Comparison of ENCODE assay signal across 17 mouse cellular contexts in the genomic region with DNA sequence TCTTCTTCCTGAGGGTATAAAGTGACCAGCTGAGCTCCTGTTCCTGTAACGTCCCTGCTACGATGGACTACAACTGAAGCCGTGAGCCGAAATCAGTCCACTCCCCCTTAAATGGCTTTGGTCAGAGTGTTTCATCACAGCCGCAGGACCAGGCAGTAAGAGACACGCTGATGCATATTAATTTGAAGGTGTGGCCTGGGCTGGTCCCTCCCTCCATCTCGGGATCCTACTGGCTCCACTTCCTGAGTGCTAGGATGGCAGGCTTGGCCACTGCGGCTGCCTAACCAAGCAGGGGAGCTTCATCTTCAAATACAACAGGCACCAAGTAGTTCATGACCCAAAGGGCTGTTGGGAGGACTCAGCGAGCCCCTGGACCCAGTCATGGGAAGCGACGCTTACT.
DNase-seq lines count a peak whose midpoint lies in the region; ATAC-seq and TF ChIP-seq lines count a peak whose summit lies in the region.
"Had no signal": no experiment of that assay in that cellular context is flagged by ENCODE, and none has a peak within 500 bp of the region (broad histone marks: within the 10 kb centered on the region; RNA-seq: fewer than 3 reads in every experiment).

No protein-coding gene starts in this region.

- H3K4me3 ChIP-seq in hindbrain, embryonic 11.5 days (ENCODE audit: low read depth, low read length), result no peak overlapping the region
- no peak overlapping the region for H3K4me3 ChIP-seq in hindbrain, embryonic 14.5 days (replicated peaks; ENCODE audit: low read length)
- H3K4me3 ChIP-seq in neural tube, embryonic 12.5 days, result no peak overlapping the region
- H3K4me3 ChIP-seq in thymus, adult 2 months (ENCODE audit: control insufficient read depth, insufficient read depth, low read length), result no peak overlapping the region

- H3K27ac ChIP-seq in hindbrain, embryonic 11.5 days (ENCODE audit: low read depth, low read length), result no peak overlapping the region
- H3K27ac ChIP-seq in hindbrain, embryonic 14.5 days, result no peak overlapping the region
- no peak overlapping the region for H3K27ac ChIP-seq in neural tube, embryonic 12.5 days
- H3K27ac ChIP-seq in thymus, adult 2 months (ENCODE audit: control insufficient read depth, insufficient read depth, low read length), result no peak overlapping the region
- H3K27ac ChIP-seq: liver, embryonic 14.5 days had no signal

- H3K36me3 ChIP-seq in hindbrain, embryonic 11.5 days (ENCODE audit: control insufficient read depth, insufficient read depth, low read length), result no peaks in the 10 kb centered on the region
- no peaks in the 10 kb centered on the region for H3K36me3 ChIP-seq in hindbrain, embryonic 14.5 days (replicated peaks; ENCODE audit: control insufficient read depth, insufficient read depth)
- H3K36me3 ChIP-seq in neural tube, embryonic 12.5 days, result no peaks in the 10 kb centered on the region
- H3K36me3 ChIP-seq in thymus, adult 2 months (ENCODE audit: control insufficient read depth, insufficient read depth, low read length), result no peaks in the 10 kb centered on the region

- DNase-seq in hindbrain, embryonic 11.5 days (ENCODE audit: low spot score), result peak; percentile 35
- DNase-seq in hindbrain, embryonic 14.5 days (ENCODE audit: low spot score), result no peak
- DNase-seq in neural tube, embryonic 10.5 days (ENCODE audit: extremely low spot score, low spot score), result no peak
- peak; percentile 49 for DNase-seq in embryo, embryonic 11 days
- DNase-seq in retina, postnatal 1 day, result peak; percentile 68
- DNase-seq in left cerebral cortex, postnatal 36 days (ENCODE audit: low spot score in 2 of 2), result no peak
- no peak for DNase-seq in thymus, adult 2 months
- DNase-seq: cerebellum, adult 11-12 months; gastrocnemius, postnatal 25 days; kidney, adult 8-10 months; layer of hippocampus, postnatal 36 days; left cerebral cortex, postnatal 4 days; lung, postnatal 14 days; thymus, postnatal 4 days had no signal

- no peaks in the 10 kb centered on the region for H3K27me3 ChIP-seq in hindbrain, embryonic 11.5 days (ENCODE audit: control insufficient read depth, insufficient read depth, low read length)
- no peaks in the 10 kb centered on the region for H3K27me3 ChIP-seq in hindbrain, embryonic 14.5 days (ENCODE audit: control insufficient read depth, insufficient read depth, low read length)
- no peaks in the 10 kb centered on the region for H3K27me3 ChIP-seq in neural tube, embryonic 12.5 days (replicated peaks)
- H3K27me3 ChIP-seq in thymus, adult 2 months (ENCODE audit: control insufficient read depth, insufficient read depth, low read length), result no peaks in the 10 kb centered on the region

- H3K9ac ChIP-seq in hindbrain, embryonic 11.5 days (ENCODE audit: low read depth, low read length), result no peak overlapping the region
- H3K9ac ChIP-seq in hindbrain, embryonic 14.5 days, result no peak overlapping the region
- no peak overlapping the region for H3K9ac ChIP-seq in neural tube, embryonic 12.5 days
- H3K9ac ChIP-seq: liver, embryonic 14.5 days had no signal

- no peak overlapping the region for H3K4me2 ChIP-seq in hindbrain, embryonic 11.5 days (replicated peaks; ENCODE audit: low read depth, low read length)
- H3K4me2 ChIP-seq in hindbrain, embryonic 14.5 days (replicated peaks), result no peak overlapping the region
- H3K4me2 ChIP-seq in neural tube, embryonic 12.5 days (replicated peaks), result peak overlapping the region; percentile 12; the same call in 1 of the 2 replicates

- no peak for TF ChIP-seq POLR2A in thymus, adult 2 months (IDR thresholded peaks at IDR 0.05; ENCODE audit: control insufficient read depth, extremely low read depth, insufficient read depth, low read length, poor library complexity)

- ATAC-seq in hindbrain, embryonic 11.5 days (ENCODE audit: low FRiP score), result no peak
- no peak for ATAC-seq in hindbrain, embryonic 14.5 days (ENCODE audit: low FRiP score)
- ATAC-seq in neural tube, embryonic 12.5 days (ENCODE audit: low FRiP score, low read depth), result no peak
- ATAC-seq: CD4-positive, CD25-positive, alpha-beta regulatory T cell, adult 4 months had no signal

- TF ChIP-seq CTCF in thymus, adult 2 months (IDR thresholded peaks at IDR 0.05; ENCODE audit: borderline replicate concordance, control insufficient read depth, extremely low read depth, insufficient read depth, low read length, poor library complexity), result no peak

- H3K9me3 ChIP-seq in hindbrain, embryonic 11.5 days (ENCODE audit: control insufficient read depth, low read length), result no peaks in the 10 kb centered on the region
- no peaks in the 10 kb centered on the region for H3K9me3 ChIP-seq in hindbrain, embryonic 14.5 days (ENCODE audit: control insufficient read depth, low read length)
- H3K9me3 ChIP-seq in neural tube, embryonic 12.5 days, result no peaks in the 10 kb centered on the region

- WGBS in hindbrain, embryonic 11.5 days, result 45% methylated on average over 11 of the region's 11 CpGs
- 44% methylated on average over 11 of the region's 11 CpGs for WGBS in hindbrain, embryonic 14.5 days
- WGBS in neural tube, embryonic 12.5 days, result 41% methylated on average over 11 of the region's 11 CpGs
- WGBS in thymus, adult 2 months, result 81% methylated on average over 11 of the region's 11 CpGs

- H3K4me1 ChIP-seq in hindbrain, embryonic 11.5 days (replicated peaks; ENCODE audit: control insufficient read depth, insufficient read depth, low read length), result no peaks in the 10 kb centered on the region
- H3K4me1 ChIP-seq in hindbrain, embryonic 14.5 days (replicated peaks; ENCODE audit: control insufficient read depth, insufficient read depth, low read length), result peaks cover 4% of the 10 kb centered on the region; the same call in 1 of the 2 replicates
- 0 out of 2 replicates have a peak, but pooled peaks cover 5% of the 10 kb centered on the region for H3K4me1 ChIP-seq in neural tube, embryonic 12.5 days
- no peaks in the 10 kb centered on the region for H3K4me1 ChIP-seq in thymus, adult 2 months (replicated peaks; ENCODE audit: control insufficient read depth, insufficient read depth, low read length)

- intact Hi-C loops in left cerebral cortex, postnatal 36 days (cut with DNase I), result no loop called here

Comparison
In these comparisons a context has a peak if more than half of its experiments do, and no peak if none do; other contexts are left out.
1. DNase-seq: peak in hindbrain, embryonic 11.5 days (single experiment), embryo, embryonic 11 days (single experiment) and retina, postnatal 1 day (single experiment); none in hindbrain, embryonic 14.5 days (single experiment), neural tube, embryonic 10.5 days (single experiment), left cerebral cortex, postnatal 36 days (0 of 2) and thymus, adult 2 months (single experiment).